Mouse (Mus musculus): Measurements from ENCODE around the gene Card19.

GRCm38 (mm10) chr13:49206341-49206740 lies 9.5 kb downstream of the Card19 start:
- TF ChIP-seq CTCF (IDR thresholded peaks at IDR 0.05; ENCODE audit: extremely low read depth, insufficient read depth, insufficient read length, insufficient replicate concordance), result no peak
- TF ChIP-seq POLR2A (IDR thresholded peaks at IDR 0.05; ENCODE audit: low read depth, low read length), result no peak
